Mouse (Mus musculus): Measurements from ENCODE around the gene Dna2. TPM values are rescaled to one million over a fixed set of nuclear protein-coding genes. Genes with fewer than 3 reads are reported as not detected.

Dna2 gene
- polyA plus RNA-seq, 1 experiment = 5.7 TPM

DNA sequence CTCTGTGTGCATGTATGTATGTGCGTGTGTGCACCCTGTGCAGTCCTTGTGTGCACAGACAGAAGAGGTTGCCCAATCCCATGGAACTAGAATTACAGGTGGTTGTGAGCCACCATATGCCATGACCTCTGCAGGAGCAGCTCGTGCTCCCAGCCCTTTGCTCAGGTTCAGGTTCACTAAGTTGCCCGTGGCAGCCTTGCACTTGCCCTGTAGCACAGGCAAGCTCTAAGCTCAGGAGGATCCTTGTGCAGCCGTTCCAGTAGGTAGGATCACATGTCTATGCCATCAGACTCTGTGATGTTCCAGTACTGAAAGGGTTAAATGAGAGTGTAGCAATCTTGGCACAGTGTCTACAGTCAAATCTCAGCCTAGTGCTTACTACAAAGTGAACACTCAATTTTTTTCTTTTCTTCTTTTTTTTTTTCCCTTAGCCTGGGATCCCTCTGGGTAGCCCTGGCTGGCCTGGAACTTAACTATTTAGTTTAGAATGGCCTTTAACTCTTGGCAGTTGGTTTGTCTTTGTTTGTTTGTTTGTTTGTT is 22.7 kb upstream of the Dna2 start:
- H3K79me3 ChIP-seq (ENCODE audit: low read depth) = peaks cover 7% of the 10 kb centered on the region
- TF ChIP-seq MYOD1 (IDR thresholded peaks at IDR 0.05; ENCODE audit: control insufficient read depth, insufficient read length, low read depth) (no peak), MAX (IDR thresholded peaks at IDR 0.05) (no peak), MYOG (IDR thresholded peaks at IDR 0.05; ENCODE audit: control insufficient read depth, extremely low read depth, insufficient read length) (no peak), CTCF (IDR thresholded peaks at IDR 0.05; ENCODE audit: control insufficient read depth, insufficient read depth, insufficient read length) (no peak), FOSL1 (IDR thresholded peaks at IDR 0.05; ENCODE audit: insufficient read depth, low read length, poor library complexity, severe bottlenecking) (no peak), CEBPB (IDR thresholded peaks at IDR 0.05; ENCODE audit: low read depth) (no peak), USF1 (IDR thresholded peaks at IDR 0.05; ENCODE audit: low read depth) (no peak)
- H3ac ChIP-seq (ENCODE audit: control insufficient read depth, insufficient read length, low read depth) = no peak overlapping the region
- H3K36me3 ChIP-seq (ENCODE audit: control insufficient read depth, insufficient read depth) = peaks cover 13% of the 10 kb centered on the region
- H3K4me3 ChIP-seq (ENCODE audit: insufficient read depth, poor library complexity, severe bottlenecking) = no peak overlapping the region
- H3K79me2 ChIP-seq (ENCODE audit: control insufficient read depth, insufficient read depth) = peaks cover 31% of the 10 kb centered on the region
- H3K27me3 ChIP-seq (ENCODE audit: control insufficient read depth, insufficient read depth, insufficient read length) = no peaks in the 10 kb centered on the region

GRCm38 (mm10) chr10:62932381-62932780 is 14.4 kb upstream of the Dna2 start:
- Histone ChIP-seq H3K27me3 (ENCODE audit: control insufficient read depth, insufficient read depth, insufficient read length) (no peaks in the 10 kb centered on the region), H3ac (ENCODE audit: control insufficient read depth, insufficient read length, low read depth) (no peak overlapping the region), H3K36me3 (ENCODE audit: control insufficient read depth, insufficient read depth) (peaks cover 30% of the 10 kb centered on the region), H3K79me3 (ENCODE audit: low read depth) (no peaks in the 10 kb centered on the region), H3K4me3 (ENCODE audit: insufficient read depth, poor library complexity, severe bottlenecking) (no peak overlapping the region), H3K79me2 (ENCODE audit: control insufficient read depth, insufficient read depth) (no peaks in the 10 kb centered on the region)
- TF ChIP-seq MYOG (IDR thresholded peaks at IDR 0.05; ENCODE audit: control insufficient read depth, extremely low read depth, insufficient read length) = no peak
- no peak for TF ChIP-seq USF1 (IDR thresholded peaks at IDR 0.05; ENCODE audit: low read depth)
- TF ChIP-seq MAX (IDR thresholded peaks at IDR 0.05) = no peak
- TF ChIP-seq FOSL1 (IDR thresholded peaks at IDR 0.05; ENCODE audit: insufficient read depth, low read length, poor library complexity, severe bottlenecking) = no peak
- TF ChIP-seq MYOD1 (IDR thresholded peaks at IDR 0.05; ENCODE audit: control insufficient read depth, insufficient read length, low read depth) = no peak
- TF ChIP-seq CTCF (IDR thresholded peaks at IDR 0.05; ENCODE audit: control insufficient read depth, insufficient read depth, insufficient read length) = no peak
- TF ChIP-seq CEBPB (IDR thresholded peaks at IDR 0.05; ENCODE audit: low read depth) = no peak

DNA sequence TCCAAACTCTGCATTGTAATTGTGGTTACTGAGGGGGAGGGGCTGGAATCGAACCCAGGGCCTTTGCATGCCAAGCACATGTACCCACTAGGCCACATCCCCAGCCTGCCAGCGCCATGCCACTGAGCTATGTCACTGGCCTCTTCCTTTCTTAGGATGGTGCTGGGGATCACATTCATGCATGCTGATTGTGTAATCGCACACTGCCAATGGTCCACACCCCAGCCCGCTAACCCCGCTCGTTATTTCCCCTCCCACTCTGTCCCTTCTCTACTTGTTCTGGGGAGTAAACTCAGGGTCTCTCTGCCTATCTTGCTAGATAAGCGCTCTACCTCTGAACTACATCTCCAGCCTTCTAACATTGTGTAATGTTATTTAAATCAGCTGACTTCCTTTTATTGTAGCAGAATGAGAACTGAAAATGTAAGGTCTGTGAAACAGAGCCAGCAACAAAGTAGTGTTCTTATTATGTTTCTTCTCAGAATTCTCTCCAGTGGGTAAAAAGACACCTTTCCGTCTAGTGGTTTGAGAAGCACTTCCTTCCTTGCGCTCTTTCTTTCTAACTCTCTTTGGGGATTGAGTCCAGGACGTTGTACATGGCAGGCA is 1.7 kb upstream of the Dna2 start:
- TF ChIP-seq CTCF (IDR thresholded peaks at IDR 0.05; ENCODE audit: control insufficient read depth, insufficient read depth, insufficient read length) (no peak), CEBPB (IDR thresholded peaks at IDR 0.05; ENCODE audit: low read depth) (no peak), FOSL1 (IDR thresholded peaks at IDR 0.05; ENCODE audit: insufficient read depth, low read length, poor library complexity, severe bottlenecking) (no peak), MYOD1 (IDR thresholded peaks at IDR 0.05; ENCODE audit: control insufficient read depth, insufficient read length, low read depth) (no peak), MAX (IDR thresholded peaks at IDR 0.05) (no peak), USF1 (IDR thresholded peaks at IDR 0.05; ENCODE audit: low read depth) (no peak), MYOG (IDR thresholded peaks at IDR 0.05; ENCODE audit: control insufficient read depth, extremely low read depth, insufficient read length) (no peak)

DNA sequence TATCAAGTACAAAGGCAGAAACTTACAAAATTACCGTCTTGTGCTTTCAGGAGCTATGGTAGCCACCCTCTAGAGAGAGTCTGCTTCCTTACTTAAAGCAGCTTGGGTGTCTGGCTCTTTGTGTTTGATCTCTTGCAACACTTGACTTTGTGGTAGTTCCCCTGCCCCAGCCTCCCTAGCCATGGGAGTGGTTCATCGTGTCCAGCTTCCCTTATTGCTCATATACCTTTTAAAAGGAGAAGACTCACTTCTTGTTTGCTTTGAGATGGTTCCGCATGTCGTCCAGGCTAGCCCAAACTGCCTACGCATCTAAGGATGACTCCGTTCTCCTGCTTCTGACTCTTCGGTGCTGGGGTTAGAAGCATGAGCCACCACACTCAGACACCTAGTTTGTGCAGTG is 1.7 kb downstream of the Dna2 start:
- Histone ChIP-seq H3ac (ENCODE audit: control insufficient read depth, insufficient read length, low read depth) (no peak overlapping the region), H3K4me3 (ENCODE audit: insufficient read depth, poor library complexity, severe bottlenecking) (no peak overlapping the region), H3K79me3 (ENCODE audit: low read depth) (peaks cover 6% of the 10 kb centered on the region), H3K36me3 (ENCODE audit: control insufficient read depth, insufficient read depth) (peaks cover 34% of the 10 kb centered on the region), H3K79me2 (ENCODE audit: control insufficient read depth, insufficient read depth) (peaks cover 17% of the 10 kb centered on the region), H3K27me3 (ENCODE audit: control insufficient read depth, insufficient read depth, insufficient read length) (no peaks in the 10 kb centered on the region)
- no peak for TF ChIP-seq CEBPB (IDR thresholded peaks at IDR 0.05; ENCODE audit: low read depth)

More for the DNA sequence above, 1.7 kb upstream of the Dna2 start:
- no peak overlapping the region for H3ac ChIP-seq (ENCODE audit: control insufficient read depth, insufficient read length, low read depth)
- H3K4me3 ChIP-seq (ENCODE audit: insufficient read depth, poor library complexity, severe bottlenecking) = no peak overlapping the region
- H3K36me3 ChIP-seq (ENCODE audit: control insufficient read depth, insufficient read depth) = peaks cover 17% of the 10 kb centered on the region
- H3K79me3 ChIP-seq (ENCODE audit: low read depth) = peaks cover 6% of the 10 kb centered on the region
- peaks cover 17% of the 10 kb centered on the region for H3K79me2 ChIP-seq (ENCODE audit: control insufficient read depth, insufficient read depth)
- H3K27me3 ChIP-seq (ENCODE audit: control insufficient read depth, insufficient read depth, insufficient read length) = no peaks in the 10 kb centered on the region

DNA sequence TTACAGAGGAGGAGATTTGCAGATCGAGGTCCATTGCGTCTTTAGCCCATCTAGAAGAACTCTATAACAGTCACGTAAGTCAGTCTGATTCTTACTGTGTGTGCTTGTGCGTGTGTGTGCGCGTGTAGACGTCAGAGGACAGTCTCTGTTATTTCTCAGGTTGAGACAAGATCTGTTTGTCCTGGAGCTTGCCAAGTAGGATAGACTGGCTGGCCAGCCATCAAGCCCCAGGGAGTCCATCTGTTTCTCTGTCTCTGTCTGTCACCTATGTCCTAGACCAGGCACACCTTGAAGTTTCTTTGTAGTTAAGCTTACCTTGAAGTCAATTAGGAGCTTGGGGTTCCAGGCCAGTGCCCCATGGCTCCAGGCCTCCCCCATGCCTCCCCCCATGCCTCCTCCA is 17.1 kb downstream of the Dna2 start:
- no peak overlapping the region for H3ac ChIP-seq (ENCODE audit: control insufficient read depth, insufficient read length, low read depth)
- TF ChIP-seq USF1 (IDR thresholded peaks at IDR 0.05; ENCODE audit: low read depth) (no peak), CTCF (IDR thresholded peaks at IDR 0.05; ENCODE audit: control insufficient read depth, insufficient read depth, insufficient read length) (no peak), FOSL1 (IDR thresholded peaks at IDR 0.05; ENCODE audit: insufficient read depth, low read length, poor library complexity, severe bottlenecking) (no peak), MYOD1 (IDR thresholded peaks at IDR 0.05; ENCODE audit: control insufficient read depth, insufficient read length, low read depth) (no peak), MYOG (IDR thresholded peaks at IDR 0.05; ENCODE audit: control insufficient read depth, extremely low read depth, insufficient read length) (no peak)
- H3K79me3 ChIP-seq (ENCODE audit: low read depth) = no peaks in the 10 kb centered on the region
- H3K27me3 ChIP-seq (ENCODE audit: control insufficient read depth, insufficient read depth, insufficient read length) = no peaks in the 10 kb centered on the region
- H3K79me2 ChIP-seq (ENCODE audit: control insufficient read depth, insufficient read depth) = no peaks in the 10 kb centered on the region
- no peak overlapping the region for H3K4me3 ChIP-seq (ENCODE audit: insufficient read depth, poor library complexity, severe bottlenecking)
- H3K36me3 ChIP-seq (ENCODE audit: control insufficient read depth, insufficient read depth) = peaks cover 87% of the 10 kb centered on the region

DNA sequence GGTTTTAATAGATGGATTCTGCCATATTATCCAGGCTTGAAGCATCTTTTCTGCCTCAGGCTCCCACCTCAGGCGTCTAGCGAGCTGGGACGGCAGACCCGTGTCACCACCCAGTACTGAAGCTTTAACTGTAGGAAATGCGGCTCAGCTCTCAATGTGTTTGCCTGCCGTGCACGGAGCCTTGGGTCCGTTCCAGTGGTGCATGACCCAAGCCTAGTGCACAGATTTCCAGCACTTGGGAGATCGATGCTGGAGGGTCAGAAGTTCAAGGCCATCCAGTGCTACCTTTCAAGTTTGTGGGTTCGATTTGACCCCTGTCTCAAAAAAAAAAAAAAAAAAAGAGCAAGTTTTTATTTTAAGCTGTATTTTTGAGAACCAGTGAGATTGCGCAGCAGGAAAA is 19.0 kb downstream of the Dna2 start:
- no peaks in the 10 kb centered on the region for H3K79me3 ChIP-seq (ENCODE audit: low read depth)
- no peaks in the 10 kb centered on the region for H3K79me2 ChIP-seq (ENCODE audit: control insufficient read depth, insufficient read depth)
- H3K4me3 ChIP-seq (ENCODE audit: insufficient read depth, poor library complexity, severe bottlenecking) = no peak overlapping the region
- no peak overlapping the region for H3ac ChIP-seq (ENCODE audit: control insufficient read depth, insufficient read length, low read depth)
- peaks cover 87% of the 10 kb centered on the region for H3K36me3 ChIP-seq (ENCODE audit: control insufficient read depth, insufficient read depth)
- H3K27me3 ChIP-seq (ENCODE audit: control insufficient read depth, insufficient read depth, insufficient read length) = no peaks in the 10 kb centered on the region
- TF ChIP-seq USF1 (IDR thresholded peaks at IDR 0.05; ENCODE audit: low read depth) (no peak), MYOD1 (IDR thresholded peaks at IDR 0.05; ENCODE audit: control insufficient read depth, insufficient read length, low read depth) (no peak), MAX (IDR thresholded peaks at IDR 0.05) (no peak), FOSL1 (IDR thresholded peaks at IDR 0.05; ENCODE audit: insufficient read depth, low read length, poor library complexity, severe bottlenecking) (no peak), CEBPB (IDR thresholded peaks at IDR 0.05; ENCODE audit: low read depth) (no peak), MYOG (IDR thresholded peaks at IDR 0.05; ENCODE audit: control insufficient read depth, extremely low read depth, insufficient read length) (no peak), CTCF (IDR thresholded peaks at IDR 0.05; ENCODE audit: control insufficient read depth, insufficient read depth, insufficient read length) (no peak)

Data from C2C12 (cell line).